Mouse (Mus musculus) midbrain, embryonic 16.5 days (tissue): ENCODE results near the gene Nemp1. TPM values are rescaled to one million over a fixed set of nuclear protein-coding genes. Genes with fewer than 3 reads are reported as not detected.

Experiments
- ATAC-seq: fragments of 200-750 bp; cut with Nextera tagmentation; 2 replicates; pipeline ENCODE4 v1.8.0; 2017; ENCODE audit warnings: moderate TSS enrichment
- H3K27ac ChIP-seq: fragments of 300-500 bp; sonication (generic); 2 replicates; pipeline ENCODE4 v1.5.1; 2014; ENCODE audit warnings: mild to moderate bottlenecking, low read length, mixed read lengths
- H3K27me3 ChIP-seq: fragments of 300-500 bp; sonication (generic); 2 replicates; pipeline ENCODE4 v1.6.1; 2014; ENCODE audit warnings: low read depth, low read length, mixed read lengths; ENCODE audit not compliant: control insufficient read depth, insufficient read depth
- H3K36me3 ChIP-seq: fragments of 300-500 bp; sonication (generic); 2 replicates; pipeline ENCODE4 v1.6.1; 2014; ENCODE audit warnings: mild to moderate bottlenecking, low read length, moderate library complexity, mixed read lengths; ENCODE audit not compliant: control insufficient read depth, insufficient read depth
- H3K4me1 ChIP-seq: fragments of 300-500 bp; sonication (generic); 2 replicates; pipeline ENCODE4 v1.6.1; 2014; ENCODE audit warnings: mild to moderate bottlenecking, low read length, mixed read lengths; ENCODE audit not compliant: control insufficient read depth, insufficient read depth
- H3K4me2 ChIP-seq: fragments of 300-500 bp; sonication (generic); 2 replicates; pipeline ENCODE4 v1.6.1; 2014; ENCODE audit warnings: mild to moderate bottlenecking, low read length, mixed read lengths
- H3K4me3 ChIP-seq: fragments of 300-500 bp; sonication (generic); 2 replicates; pipeline ENCODE4 v1.5.1; 2014; ENCODE audit warnings: low read depth, mild to moderate bottlenecking, low read length, moderate library complexity, mixed read lengths
- H3K9ac ChIP-seq: fragments of 300-500 bp; sonication (generic); 2 replicates; pipeline ENCODE4 v1.6.1; 2014; ENCODE audit warnings: low read depth, low read length, mixed read lengths
- H3K9me3 ChIP-seq: fragments of 300-500 bp; sonication (generic); replicated peaks from 2 replicates; pipeline ENCODE4 v1.6.1; 2014; ENCODE audit warnings: mild to moderate bottlenecking, low read length, mixed read lengths; ENCODE audit not compliant: control insufficient read depth, poor library complexity, severe bottlenecking
- WGBS: fragments of 180-500 bp; shearing (Covaris S2); extraction: QIAGEN DNeasy Blood & Tissue Kit; methylation state at CpG from one replicate; pipeline ENCODE4 v1.1.7; 2014; 5-methylcytosine and 5-hydroxymethylcytosine counted together
- polyA plus RNA-seq: library from polyadenylated mRNA; unstranded; fragments of >200 nt; fragmentation: Nextera tagmentation; extraction: Ambion mirVana; gene quantifications from 2 replicates; pipeline ENCODE4 v1.2.1, GENCODE M21; 2015

The Nemp1 gene
- 3.2 TPM in 2 replicates for polyA plus RNA-seq

DNA sequence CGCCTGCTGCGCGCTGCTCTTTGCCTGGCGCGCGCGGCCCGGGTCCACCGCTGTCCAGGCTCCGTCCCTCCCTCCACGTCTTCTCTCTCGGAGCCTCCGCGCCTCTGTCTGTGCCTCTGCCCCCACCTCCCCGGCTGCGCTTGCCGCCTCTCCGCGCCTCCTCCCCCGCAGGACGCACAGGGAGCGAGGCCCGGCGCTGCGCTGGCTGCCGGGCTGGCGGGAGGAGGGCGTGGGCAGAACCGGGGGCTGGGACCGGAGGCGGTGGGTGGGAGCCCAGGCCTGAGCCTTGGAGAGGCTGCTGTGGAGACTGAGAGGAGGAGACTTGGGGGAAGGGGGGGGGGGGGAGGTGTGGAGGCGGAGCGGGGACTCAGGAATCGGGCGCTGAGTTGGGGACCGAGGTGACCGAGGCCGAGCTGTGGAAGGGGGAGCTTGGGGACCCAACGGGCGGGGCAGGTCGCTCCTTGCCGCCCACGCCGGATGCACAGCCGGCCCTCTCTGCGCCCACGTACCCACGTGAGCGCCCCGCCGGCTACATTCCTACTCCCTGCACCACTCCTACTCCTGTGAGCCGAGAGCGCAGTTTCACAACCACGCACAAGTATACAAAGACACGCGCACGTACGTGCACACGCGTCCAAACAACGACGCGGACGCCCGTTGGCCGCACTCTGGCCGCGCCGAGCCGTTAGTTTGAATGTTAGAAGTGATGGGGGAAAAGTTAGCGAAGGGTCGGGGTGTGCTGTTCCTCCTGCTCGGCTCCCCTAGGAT, at the start of gene Nemp1:
Gene Nemp1, plus strand, starts transcription at position 401 of the 768 bp plus-strand sequence.
- H3K9me3 ChIP-seq = no peaks in the 10 kb centered on the region
- peak; percentile 49 for ATAC-seq
- H3K27me3 ChIP-seq = peaks cover 59% of the 10 kb centered on the region
- peak within 1 kb of the TSS; percentile 64 for H3K27ac ChIP-seq
- peak within 1 kb of the TSS; percentile 58 for H3K4me3 ChIP-seq
- H3K36me3 ChIP-seq = no peaks in the 10 kb centered on the region
- peak within 1 kb of the TSS; percentile 93 for H3K4me2 ChIP-seq
- under 1% methylated on average over 59 of the region's 73 CpGs for WGBS
- H3K9ac ChIP-seq = peak within 1 kb of the TSS; percentile 72
- H3K4me1 ChIP-seq = peaks cover 28% of the 10 kb centered on the region

DNA sequence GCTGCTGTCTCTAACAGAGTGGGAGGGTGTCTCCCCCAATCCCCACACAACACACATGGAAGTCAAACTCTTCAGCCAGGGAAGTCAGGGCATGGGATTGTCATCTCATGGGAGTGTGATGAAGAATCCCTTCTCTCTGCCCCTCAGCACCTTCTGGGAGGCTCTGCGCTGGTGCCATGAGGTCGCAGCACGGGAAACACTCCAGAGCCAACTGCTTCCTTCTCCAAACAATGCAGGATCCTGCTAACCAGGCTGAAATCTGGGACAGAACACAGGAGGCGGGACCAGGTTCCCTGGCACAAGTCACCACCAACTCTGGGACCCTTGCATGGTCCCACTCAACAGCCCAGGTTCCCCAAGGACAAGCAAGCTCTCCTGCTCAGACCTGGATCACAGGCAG, 49.4 kb upstream of the Nemp1 start:
- H3K4me2 ChIP-seq = peak overlapping the region; percentile 96
- no peak overlapping the region for H3K27ac ChIP-seq
- H3K9ac ChIP-seq = no peak overlapping the region; the same call in 1 of the 2 replicates
- peaks cover 52% of the 10 kb centered on the region for H3K4me1 ChIP-seq
- no peak overlapping the region for H3K4me3 ChIP-seq
- no peaks in the 10 kb centered on the region for H3K27me3 ChIP-seq
- H3K36me3 ChIP-seq = peaks cover 4% of the 10 kb centered on the region
- 80% methylated on average over 4 of the region's 4 CpGs for WGBS
- no peaks in the 10 kb centered on the region for H3K9me3 ChIP-seq
- ATAC-seq = no peak

DNA sequence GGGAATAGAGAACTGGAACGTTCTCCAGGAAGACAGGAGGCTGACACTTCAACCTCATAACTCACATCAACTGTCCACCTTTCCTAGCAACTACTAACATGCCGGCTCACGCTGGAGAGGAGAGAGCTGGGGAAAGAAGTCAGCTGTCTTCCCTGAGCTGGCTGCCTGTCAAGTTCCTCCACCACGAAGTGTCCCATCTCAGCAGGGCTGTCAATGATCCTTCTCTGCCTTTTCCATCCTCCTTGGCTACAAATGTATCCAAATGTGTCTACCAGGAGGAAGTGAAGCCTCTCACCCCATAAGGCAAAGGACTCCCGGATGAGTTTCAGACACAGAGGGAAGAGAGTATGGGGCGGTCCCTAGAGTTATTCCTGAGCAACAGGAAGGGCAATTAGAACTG, 48.5 kb upstream of the Nemp1 start:
- Histone ChIP-seq H3K9ac (peak overlapping the region; percentile 89; the same call in 1 of the 2 replicates), H3K27me3 (no peaks in the 10 kb centered on the region), H3K9me3 (no peaks in the 10 kb centered on the region), H3K4me1 (peaks cover 52% of the 10 kb centered on the region), H3K4me3 (peak overlapping the region; percentile 68; the same call in 1 of the 2 replicates), H3K36me3 (no peaks in the 10 kb centered on the region; the same call in 1 of the 2 replicates), H3K27ac (no peak overlapping the region), H3K4me2 (peak overlapping the region; percentile 96)
- WGBS = 53% methylated on average over 6 of the region's 6 CpGs
- ATAC-seq = no peak

DNA sequence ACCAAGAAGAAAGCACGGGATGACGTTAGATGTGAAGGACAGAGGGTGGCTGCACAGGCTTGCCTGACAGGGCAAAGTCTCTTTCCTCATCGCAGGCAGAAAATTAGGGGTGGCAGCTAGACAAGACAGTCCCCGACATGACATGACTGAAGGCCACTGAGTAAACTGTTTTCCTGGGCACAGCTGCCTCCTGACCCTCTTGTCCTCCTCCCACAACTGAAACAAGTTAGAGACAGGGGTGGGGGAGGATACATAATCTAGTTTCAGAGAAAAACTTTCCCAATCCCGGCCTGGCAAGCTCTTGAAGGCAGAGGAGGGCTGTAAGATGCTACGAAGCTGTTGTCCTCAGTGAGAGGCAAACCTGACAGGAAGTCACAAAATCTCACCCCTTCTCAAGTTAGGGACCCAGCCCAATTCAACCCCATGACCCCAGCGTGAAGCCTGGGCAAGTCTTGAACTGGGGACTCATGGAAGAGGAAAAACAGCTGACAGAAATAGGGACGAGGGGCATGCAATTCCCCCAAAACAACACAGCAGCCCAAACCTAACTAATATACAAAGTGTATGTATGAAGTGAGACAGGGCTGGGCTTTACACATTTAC, 47.5 kb upstream of the Nemp1 start:
- no peaks in the 10 kb centered on the region for H3K27me3 ChIP-seq
- no peak for ATAC-seq
- peak overlapping the region; percentile 89 for H3K9ac ChIP-seq
- H3K4me3 ChIP-seq = peak overlapping the region; percentile 68
- no peak overlapping the region; the same call in 1 of the 2 replicates for H3K27ac ChIP-seq
- H3K4me2 ChIP-seq = peak overlapping the region; percentile 96
- H3K36me3 ChIP-seq = no peaks in the 10 kb centered on the region; the same call in 1 of the 2 replicates
- H3K9me3 ChIP-seq = no peaks in the 10 kb centered on the region
- 14% methylated on average over 8 of the region's 8 CpGs for WGBS
- H3K4me1 ChIP-seq = peaks cover 52% of the 10 kb centered on the region

DNA sequence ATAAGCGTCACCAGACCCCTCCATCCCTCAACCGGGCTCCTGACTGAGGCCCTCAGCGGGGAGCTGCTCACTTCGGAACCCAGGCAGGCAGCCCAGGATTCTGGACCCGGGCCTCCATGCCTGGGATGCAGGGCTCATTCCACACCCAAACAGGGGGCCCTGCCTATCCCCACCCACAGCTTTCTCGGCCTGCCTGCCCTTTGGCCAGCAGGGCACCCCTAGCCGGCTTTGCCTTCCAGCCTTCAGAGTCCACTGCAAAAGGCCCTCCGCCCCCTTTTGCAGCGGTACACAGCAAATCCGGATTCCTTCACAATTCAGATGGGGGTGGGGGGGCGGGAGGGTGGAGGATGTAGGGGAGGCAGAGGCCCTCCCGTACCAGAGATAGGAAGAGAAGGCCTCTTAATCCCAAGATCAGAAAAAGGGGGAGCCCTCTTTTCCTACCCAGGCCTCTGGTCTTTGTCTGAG, 46.7 kb upstream of the Nemp1 start:
- ATAC-seq = peak; percentile 11; the same call in 1 of the 2 replicates
- Histone ChIP-seq H3K36me3 (no peaks in the 10 kb centered on the region; the same call in 1 of the 2 replicates), H3K4me1 (peaks cover 47% of the 10 kb centered on the region), H3K27me3 (no peaks in the 10 kb centered on the region), H3K9me3 (no peaks in the 10 kb centered on the region), H3K9ac (peak overlapping the region; percentile 89), H3K4me2 (peak overlapping the region; percentile 96), H3K27ac (peak overlapping the region; percentile 85), H3K4me3 (peak overlapping the region; percentile 68)
- under 1% methylated on average over 12 of the region's 12 CpGs for WGBS

DNA sequence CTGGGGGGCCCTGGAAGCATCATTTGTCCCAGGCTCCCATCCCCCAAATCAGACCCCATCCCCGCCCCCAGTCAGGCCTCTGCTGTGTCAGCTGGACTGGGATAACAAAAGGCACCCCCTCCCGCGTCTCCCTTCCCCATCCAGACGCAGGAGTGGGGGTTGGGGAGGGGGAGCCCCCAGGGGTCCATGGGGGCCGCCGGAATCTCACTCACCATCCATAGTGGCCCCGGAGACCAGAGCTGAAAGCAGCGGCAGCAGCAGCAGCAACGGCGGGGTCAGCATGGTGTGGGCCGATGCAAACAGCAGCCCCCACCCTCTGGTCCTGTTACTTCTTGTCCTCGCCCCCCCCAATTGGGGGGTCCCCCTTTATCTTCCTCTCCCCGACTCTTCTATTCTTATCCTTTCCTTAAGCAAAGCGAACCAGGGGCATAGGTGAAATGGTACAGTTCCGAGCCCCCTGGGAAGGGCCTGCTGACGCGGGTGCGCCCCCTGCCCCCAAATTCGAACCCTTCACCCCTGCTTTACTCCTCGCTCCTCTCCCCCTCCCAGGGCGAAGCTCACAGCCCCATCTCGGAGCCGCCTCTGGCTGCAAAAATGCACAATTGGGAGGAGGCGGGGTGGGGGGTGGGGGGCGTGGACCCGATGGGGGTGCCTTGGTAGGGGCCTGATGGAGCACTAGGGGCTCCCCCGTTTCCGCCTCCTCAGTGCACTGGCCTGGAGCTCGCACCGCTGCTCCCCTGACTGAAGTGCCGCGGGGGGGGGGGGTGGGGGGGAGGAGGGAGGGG, 46.1 kb upstream of the Nemp1 start, which contains the start of gene Lrp1:
Gene Lrp1, minus strand, starts transcription at position 743 of the 785 bp plus-strand sequence.
- peak; percentile 76 for ATAC-seq
- peak within 1 kb of the TSS; percentile 89 for H3K9ac ChIP-seq
- H3K4me2 ChIP-seq = peak within 1 kb of the TSS; percentile 96
- peak within 1 kb of the TSS; percentile 68 for H3K4me3 ChIP-seq
- no peaks in the 10 kb centered on the region for H3K9me3 ChIP-seq
- peak within 1 kb of the TSS; percentile 85 for H3K27ac ChIP-seq
- WGBS = 0% methylated on average over 24 of the region's 32 CpGs
- H3K4me1 ChIP-seq = peaks cover 41% of the 10 kb centered on the region
- H3K27me3 ChIP-seq = no peaks in the 10 kb centered on the region
- no peaks in the 10 kb centered on the region; the same call in 1 of the 2 replicates for H3K36me3 ChIP-seq

DNA sequence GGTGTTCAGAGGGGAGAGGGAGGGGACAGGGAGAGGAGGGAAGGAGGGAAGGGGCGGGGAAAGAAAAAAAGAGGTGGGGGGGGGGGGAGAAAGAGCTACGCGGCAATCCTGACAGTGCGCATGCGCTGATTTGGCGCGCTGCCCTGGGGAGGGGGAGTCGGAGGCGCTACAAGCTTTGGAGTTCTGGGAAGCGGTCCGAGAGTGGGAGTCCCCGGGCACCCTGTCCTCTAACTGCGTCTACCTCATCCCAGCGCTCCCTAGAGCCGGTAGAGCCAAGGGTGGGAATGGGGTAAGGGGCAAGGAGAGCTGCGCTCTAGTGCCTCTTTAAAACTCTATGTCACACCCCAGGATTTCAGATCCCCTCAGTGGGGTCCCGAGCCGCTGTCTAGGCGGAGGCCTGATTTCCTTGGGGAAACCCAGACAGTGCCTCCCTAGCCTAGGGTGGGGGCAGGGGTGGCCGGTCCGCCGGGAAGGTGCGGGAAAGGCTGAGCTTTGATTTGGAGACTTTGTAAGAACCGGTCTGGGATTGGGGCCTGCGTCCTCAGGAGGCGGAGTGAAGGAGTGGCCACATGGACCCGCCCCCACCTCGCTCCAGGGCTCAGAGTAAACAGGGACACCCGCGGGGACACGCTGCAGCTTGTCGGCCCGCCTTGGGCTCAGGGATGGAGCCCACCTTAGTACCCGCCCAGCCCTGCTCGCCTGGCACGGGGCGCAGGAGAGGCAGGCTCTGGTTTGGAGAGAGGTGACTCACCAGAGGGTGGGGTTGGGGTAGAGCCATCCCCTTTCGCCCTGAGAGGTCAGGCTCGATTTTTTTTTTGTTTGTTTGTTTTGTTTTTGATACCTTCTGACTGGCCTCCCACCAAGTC, 45.3 kb upstream of the Nemp1 start:
- Histone ChIP-seq H3K4me1 (peaks cover 32% of the 10 kb centered on the region), H3K36me3 (no peaks in the 10 kb centered on the region; the same call in 1 of the 2 replicates), H3K4me2 (peak overlapping the region; percentile 96), H3K27ac (peak overlapping the region; percentile 85), H3K9ac (peak overlapping the region; percentile 62), H3K27me3 (no peaks in the 10 kb centered on the region), H3K9me3 (no peaks in the 10 kb centered on the region), H3K4me3 (peak overlapping the region; percentile 68)
- peak; percentile 83 for ATAC-seq
- WGBS = 1% methylated on average over 36 of the region's 39 CpGs

DNA sequence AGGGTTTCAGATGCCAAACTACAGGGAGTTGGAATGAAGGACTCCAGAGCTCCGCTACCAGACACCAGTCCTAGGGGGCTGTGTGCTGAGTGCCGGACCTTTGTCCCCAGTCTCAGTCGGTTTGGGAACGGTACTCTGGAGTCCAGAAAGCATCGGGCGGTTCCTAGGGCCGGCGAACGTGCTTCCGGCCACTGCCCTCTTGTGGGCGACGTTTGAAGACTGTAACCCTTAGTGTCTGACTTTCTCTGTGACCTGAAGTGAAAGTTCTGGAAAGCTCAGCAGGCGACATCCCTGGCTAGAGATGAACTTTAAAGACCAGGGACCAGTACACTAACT, 44.7 kb upstream of the Nemp1 start:
- H3K36me3 ChIP-seq = no peaks in the 10 kb centered on the region; the same call in 1 of the 2 replicates
- peak overlapping the region; percentile 96 for H3K4me2 ChIP-seq
- peak overlapping the region; percentile 68 for H3K4me3 ChIP-seq
- no peaks in the 10 kb centered on the region for H3K27me3 ChIP-seq
- 1% methylated on average over 13 of the region's 13 CpGs for WGBS
- H3K27ac ChIP-seq = peak overlapping the region; percentile 23; the same call in 1 of the 2 replicates
- peak overlapping the region; percentile 62; the same call in 1 of the 2 replicates for H3K9ac ChIP-seq
- no peaks in the 10 kb centered on the region for H3K9me3 ChIP-seq
- peaks cover 26% of the 10 kb centered on the region for H3K4me1 ChIP-seq
- ATAC-seq = peak; percentile 9; the same call in 1 of the 2 replicates
